In the genomic region with DNA sequence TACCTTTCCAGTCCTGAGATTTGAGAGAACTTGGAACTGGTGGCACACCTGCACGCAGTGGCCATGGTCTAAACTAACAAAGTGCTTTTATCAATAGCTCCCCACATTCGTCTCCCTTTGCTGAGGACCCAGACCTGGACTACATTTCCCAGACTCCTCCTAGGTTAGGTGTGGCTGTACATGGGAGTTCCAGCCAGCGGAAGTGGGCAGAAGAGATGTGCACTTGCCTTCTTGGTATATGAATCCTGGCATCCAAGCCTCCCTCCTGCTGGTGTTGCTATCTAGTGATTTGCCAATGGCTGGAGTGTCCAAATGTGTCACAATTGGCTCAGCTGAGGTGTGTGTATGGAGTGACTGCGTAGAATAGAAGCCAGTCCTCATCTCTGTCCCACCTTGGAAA, we compare ENCODE assay signal across 18 mouse cellular contexts.
DNase-seq lines count a peak whose midpoint lies in the region; ATAC-seq and TF ChIP-seq lines count a peak whose summit lies in the region.
"Had no signal": no experiment of that assay in that cellular context is flagged by ENCODE, and none has a peak within 500 bp of the region (broad histone marks: within the 10 kb centered on the region; RNA-seq: fewer than 3 reads in every experiment).

No protein-coding gene starts in this region.

- TF ChIP-seq POLR2A in cerebellum, adult 2 months (IDR thresholded peaks at IDR 0.05; ENCODE audit: borderline replicate concordance, insufficient read depth, low read length) = no peak

- WGBS in cerebellum, adult 2 months = 32% methylated on average over 4 of the region's 4 CpGs

- H3K4me1 ChIP-seq in cerebellum, adult 2 months (ENCODE audit: control insufficient read depth, insufficient read depth, low read length) = no peaks in the 10 kb centered on the region
- H3K4me1 ChIP-seq: heart, embryonic 10.5 days; liver, embryonic 12.5 days had no signal

- no peak overlapping the region for H3K27ac ChIP-seq in left cerebral cortex, adult 2 months
- H3K27ac ChIP-seq in cerebellum, adult 2 months (ENCODE audit: insufficient read depth, low read length) = no peak overlapping the region
- H3K27ac ChIP-seq: heart, embryonic 10.5 days; hindbrain, embryonic 12.5 days; liver, embryonic 12.5 days; midbrain, embryonic 12.5 days had no signal

- intact Hi-C loops in left cerebral cortex, postnatal 4 days (cut with DNase I) = no loop called here
- intact Hi-C loops in left cerebral cortex, adult 2 months (cut with DNase I) = no loop called here

- no peak overlapping the region for H3K4me3 ChIP-seq in left cerebral cortex, adult 2 months
- peak overlapping the region; percentile 31 for H3K4me3 ChIP-seq in cerebellum, adult 2 months (replicated peaks; ENCODE audit: insufficient read depth, low read depth, low read length)
- H3K4me3 ChIP-seq: heart, embryonic 10.5 days; hindbrain, embryonic 12.5 days; liver, embryonic 12.5 days; midbrain, embryonic 12.5 days had no signal

- no peak for ATAC-seq in megakaryocyte, adult 5-6 weeks (ENCODE audit: poor library complexity, severe bottlenecking)
- ATAC-seq: inflammation-experienced regulatory T-cells, adult 6 months; liver, embryonic 12.5 days had no signal

- DNase-seq in left cerebral cortex, postnatal 4 days = peak; percentile 60
- DNase-seq in left cerebral cortex, adult 2 months (ENCODE audit: extremely low spot score in 1 of 2, low spot score in 2 of 2) = no peak
- DNase-seq in R1 (ENCODE audit: low read depth, low spot score) = peak; percentile 11
- peak; percentile 39 to 70 for DNase-seq in cerebellum, adult 2 months
- peak; percentile 50 to 56 for DNase-seq in cerebellum, postnatal 36 days
- DNase-seq in B cell, adult 2 months = no peak
- DNase-seq: kidney, adult 2 months; kidney, postnatal 25 days; lung, embryonic 14.5 days; lung, postnatal 36 days; right cerebral cortex, adult 18-20 months; thymus, postnatal 25 days had no signal

- no peaks in the 10 kb centered on the region for H3K27me3 ChIP-seq in cerebellum, adult 2 months (ENCODE audit: control insufficient read depth, insufficient read depth, low read length)
- H3K27me3 ChIP-seq: hindbrain, embryonic 12.5 days; liver, embryonic 12.5 days; midbrain, embryonic 12.5 days had no signal

- no peak for TF ChIP-seq CTCF in left cerebral cortex, adult 2 months (IDR thresholded peaks at IDR 0.05)
- no peak for TF ChIP-seq CTCF in cerebellum, adult 2 months (IDR thresholded peaks at IDR 0.05; ENCODE audit: borderline replicate concordance, insufficient read depth, low read depth, low read length)

Comparison
In these comparisons a context has a peak if more than half of its experiments do, and no peak if none do; other contexts are left out.
1. DNase-seq: peak in left cerebral cortex, postnatal 4 days (single experiment), R1 (single experiment), cerebellum, adult 2 months (2 of 2) and cerebellum, postnatal 36 days (2 of 2); none in left cerebral cortex, adult 2 months (0 of 2) and B cell, adult 2 months (0 of 2).